Comparison of ENCODE assay signal across 8 mouse cellular contexts in the genomic region with DNA sequence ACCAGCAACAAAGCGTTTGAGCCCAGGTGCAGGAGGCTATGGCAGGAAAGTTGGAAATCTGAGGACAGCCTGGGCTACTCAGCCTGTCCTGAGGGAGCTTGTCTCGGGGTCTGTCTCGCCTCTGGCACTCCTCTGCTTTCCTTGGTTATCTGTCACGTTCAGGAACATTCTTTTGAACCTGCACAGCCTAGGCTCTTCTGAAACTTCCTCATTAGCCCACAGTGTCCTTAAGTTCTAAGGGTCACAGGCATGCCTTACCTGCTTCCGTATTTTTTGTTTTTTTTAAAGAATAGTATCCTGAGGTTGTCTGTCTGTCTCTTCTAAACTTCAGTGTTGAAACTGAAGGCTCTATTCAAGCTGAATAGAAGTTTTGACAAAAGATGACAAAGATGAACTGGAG. TPM values are rescaled to one million over a fixed set of nuclear protein-coding genes. Genes with fewer than 3 reads are reported as not detected.
DNase-seq lines count a peak whose midpoint lies in the region; ATAC-seq and TF ChIP-seq lines count a peak whose summit lies in the region.

A gene (minus strand): TSS at position 199 of the 400 bp plus-strand sequence.

- no peak for DNase-seq in layer of hippocampus, adult 8-10 months (ENCODE audit: low spot score in 2 of 2)
- DNase-seq in layer of hippocampus, adult 9-10 months (ENCODE audit: low spot score), result no peak
- no peak for DNase-seq in adrenal gland, adult 8-10 months
- DNase-seq in gastrocnemius, adult 2 months, result no peak
- DNase-seq in ovary, adult 18-20 months (ENCODE audit: low spot score), result no peak
- no peak for DNase-seq in frontal cortex, postnatal 14 days (ENCODE audit: low spot score in 2 of 2)

- H3K36me3 ChIP-seq in intestine, embryonic 16.5 days (ENCODE audit: control insufficient read depth, insufficient read depth, low read length), result no peaks in the 10 kb centered on the region

- no peaks in the 10 kb centered on the region for H3K27me3 ChIP-seq in intestine, embryonic 16.5 days (replicated peaks; ENCODE audit: control insufficient read depth, insufficient read depth, low read length)

- peak within 1 kb of the TSS; percentile 28; the same call in 1 of the 2 replicates for H3K27ac ChIP-seq in gastrocnemius, adult 2 months
- H3K27ac ChIP-seq in intestine, embryonic 16.5 days (ENCODE audit: low read length), result no peak within 1 kb of the TSS

- H3K4me3 ChIP-seq in gastrocnemius, adult 2 months, result no peak within 1 kb of the TSS
- no peak within 1 kb of the TSS for H3K4me3 ChIP-seq in intestine, embryonic 16.5 days (ENCODE audit: low read length)

- peaks cover 6% of the 10 kb centered on the region; the same call in 1 of the 2 replicates for H3K4me1 ChIP-seq in intestine, embryonic 16.5 days (ENCODE audit: control insufficient read depth, insufficient read depth, low read length)

- intact Hi-C loops in gastrocnemius, adult 2 months (cut with DNase I), result no loop called here

- WGBS in intestine, embryonic 16.5 days, result 49% methylated on average over 5 of the region's 5 CpGs

- H3K9ac ChIP-seq in intestine, embryonic 16.5 days (ENCODE audit: low read depth, low read length), result 0 out of 2 replicates have a peak within 1 kb of the TSS, but pooled peaks have one; percentile 33

- no peak within 1 kb of the TSS for H3K4me2 ChIP-seq in intestine, embryonic 16.5 days (ENCODE audit: low read depth, low read length)

- no peaks in the 10 kb centered on the region for H3K9me3 ChIP-seq in intestine, embryonic 16.5 days (ENCODE audit: control insufficient read depth, low read length)

- ATAC-seq in intestine, embryonic 16.5 days, result 0 out of 2 replicates have a peak, but pooled peaks have one; percentile 34
- no peak for ATAC-seq in megakaryocyte-erythroid progenitor cell, adult 5-6 weeks (replicated peaks; ENCODE audit: low FRiP score, low TSS enrichment, poor library complexity, severe bottlenecking)

- TF ChIP-seq CTCF in gastrocnemius, adult 2 months (IDR thresholded peaks at IDR 0.05), result no peak

RNA-seq across cellular contexts. Expression of the gene that starts here (rescaled TPM):
- 10 to 100 TPM; 65.1 to 76.6 (median 70.6) TPM for total RNA-seq in layer of hippocampus, adult 8-10 months (2022)
- total RNA-seq in adrenal gland, adult 8-10 months (2022), result 100 to 1,000 TPM in 3 of 4 experiments, 10 to 100 TPM in 1; 91.2 to 155 (median 133) TPM
- 10 to 100 TPM; 65.0 to 80.1 TPM for total RNA-seq in gastrocnemius, adult 2 months (2021)
- 11.3 and 11.8 TPM in 2 replicates for polyA plus RNA-seq in intestine, embryonic 16.5 days (2015; fragmentation: Nextera tagmentation; extraction: Ambion mirVana)
- total RNA-seq in megakaryocyte-erythroid progenitor cell, adult 5-6 weeks (2014; fragmentation: Nextera tagmentation), result 55.0 and 74.1 TPM in 2 replicates
- 61.8 and 97.2 TPM in 2 replicates for total RNA-seq in megakaryocyte-erythroid progenitor cell, adult 5-6 weeks (2017)
